Mouse (Mus musculus) heart, postnatal 10 days (tissue): ENCODE measurements around the gene Dhx58. TPM values are rescaled to one million over a fixed set of nuclear protein-coding genes. Genes with fewer than 3 reads are reported as not detected.

ENCODE experiments used
- DNase-seq, 2 experiments: peaks; one replicate each; pipeline ENCODE4 v3.0.0; 2021
- intact Hi-C: fragments of 180-260 bp; cut with DNase I; formaldehyde crosslinking; loops from one replicate; pipeline ENCODE4 v1.15.1; 2025
- total RNA-seq, 2 experiments: library from RNA; stranded (reverse); gene quantifications; 2 replicates each; pipeline ENCODE4 v1.2.3; 2021

Dhx58 gene
- total RNA-seq, 2 experiments from 2014 or later, result 0.42 to 0.50 TPM

DNA sequence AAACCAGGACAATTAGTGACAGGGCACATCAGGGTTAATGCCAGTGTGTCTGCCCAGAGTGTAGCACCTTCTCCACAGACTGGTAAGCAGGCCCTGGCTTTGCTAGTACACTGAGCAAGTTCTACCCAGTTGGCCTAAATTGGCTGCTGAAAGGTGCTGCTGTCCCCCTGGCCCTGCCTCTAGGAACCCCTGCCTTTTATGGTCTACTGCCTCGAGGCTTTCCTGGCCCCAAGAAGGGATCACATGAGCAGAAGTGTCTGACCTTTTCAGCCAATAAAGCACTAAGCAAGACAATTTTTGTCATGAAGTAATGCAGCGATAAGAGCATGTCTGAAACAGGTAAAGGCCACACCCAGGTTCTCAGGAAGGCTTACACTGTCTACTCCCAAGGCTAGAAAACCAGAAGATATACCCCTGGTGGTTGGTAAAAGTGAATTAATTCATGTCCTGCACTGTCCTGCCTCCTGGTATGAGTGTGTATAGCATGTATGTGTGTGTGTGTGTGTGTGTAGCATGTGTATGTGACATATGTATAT, 18.5 kb upstream of the Dhx58 start:
- intact Hi-C loops, result no loop called here
- peak in 1 of 2 experiments; percentile 38 for DNase-seq

DNA sequence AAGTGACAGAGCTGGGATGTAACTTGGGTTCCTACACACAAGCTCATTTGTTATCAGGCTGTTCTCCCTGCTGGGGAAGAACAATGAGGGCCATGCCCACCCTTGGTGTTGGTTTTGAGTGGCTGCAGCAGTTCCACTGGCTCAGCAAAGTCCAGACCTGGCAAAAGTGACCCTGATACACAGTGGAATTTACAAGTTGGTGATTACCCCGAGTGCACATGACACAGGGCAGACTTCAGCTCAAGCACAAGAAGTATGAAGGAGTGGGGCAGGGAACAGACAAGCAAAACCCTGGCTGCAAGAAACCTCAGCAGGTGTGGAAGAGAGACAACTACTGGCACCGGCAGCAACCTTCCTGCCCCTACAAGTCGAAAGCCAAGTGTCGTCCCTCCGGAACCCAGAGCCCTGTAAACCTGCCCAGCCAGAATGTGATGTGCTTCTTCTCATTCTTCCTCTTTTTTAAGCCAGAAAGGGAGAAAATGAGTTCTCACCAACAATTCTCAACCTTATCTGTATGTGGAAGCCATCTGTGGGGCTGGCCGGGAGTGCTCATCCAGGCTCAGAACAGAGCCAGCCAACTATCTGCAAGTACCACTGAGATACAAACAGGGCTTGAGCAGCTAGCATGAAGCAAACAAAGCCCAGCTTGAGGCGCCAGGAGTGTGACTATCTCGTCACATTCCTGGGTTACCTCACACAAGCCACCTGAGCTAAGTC, 17.9 kb upstream of the Dhx58 start:
- intact Hi-C loops, result no loop called here

DNA sequence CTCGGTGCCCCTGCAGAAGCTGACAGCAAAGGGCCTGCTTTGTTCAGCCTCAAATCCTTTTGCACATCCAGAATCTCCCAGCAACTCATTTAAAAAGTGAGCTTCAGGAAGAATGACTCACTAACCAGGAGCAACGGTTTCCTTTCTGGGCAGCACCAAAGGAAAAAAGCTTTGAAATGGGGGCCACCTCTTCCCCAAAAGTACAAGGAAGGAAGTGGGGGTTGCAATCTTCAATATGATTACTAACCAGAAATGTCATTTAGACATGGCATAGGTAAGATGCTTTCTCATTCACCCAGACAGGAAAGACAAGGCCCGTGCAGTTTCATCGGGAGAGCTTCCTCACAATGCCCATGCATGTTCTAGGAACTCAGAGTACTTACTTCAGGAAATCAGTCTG, 17.2 kb upstream of the Dhx58 start:
- no peak for DNase-seq
- intact Hi-C loops, result no loop called here

More for the DNA sequence above, 17.9 kb upstream of the Dhx58 start:
- peak; percentile 42 to 53 for DNase-seq

DNA sequence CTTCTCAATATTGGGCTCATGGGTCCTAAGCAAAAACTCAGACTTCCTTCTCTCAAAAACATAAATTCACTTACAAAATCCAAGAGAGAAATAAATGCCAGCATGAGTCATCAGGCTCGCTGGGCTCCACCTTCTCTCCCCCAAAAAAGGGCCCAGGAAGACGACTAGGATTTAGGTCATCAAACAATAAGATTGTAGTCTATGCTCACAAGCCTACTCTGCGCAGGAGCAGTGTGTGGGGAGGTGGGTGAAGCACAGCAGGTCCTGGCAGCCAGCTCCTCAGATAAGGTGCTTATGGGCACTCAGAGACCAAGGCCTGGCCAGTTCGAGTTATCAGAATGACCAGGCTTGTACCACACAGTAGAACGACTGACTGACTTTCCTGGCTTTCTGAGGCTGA, 16.3 kb upstream of the Dhx58 start:
- intact Hi-C loops, result no loop called here
- peak; percentile 53 to 63 for DNase-seq

DNA sequence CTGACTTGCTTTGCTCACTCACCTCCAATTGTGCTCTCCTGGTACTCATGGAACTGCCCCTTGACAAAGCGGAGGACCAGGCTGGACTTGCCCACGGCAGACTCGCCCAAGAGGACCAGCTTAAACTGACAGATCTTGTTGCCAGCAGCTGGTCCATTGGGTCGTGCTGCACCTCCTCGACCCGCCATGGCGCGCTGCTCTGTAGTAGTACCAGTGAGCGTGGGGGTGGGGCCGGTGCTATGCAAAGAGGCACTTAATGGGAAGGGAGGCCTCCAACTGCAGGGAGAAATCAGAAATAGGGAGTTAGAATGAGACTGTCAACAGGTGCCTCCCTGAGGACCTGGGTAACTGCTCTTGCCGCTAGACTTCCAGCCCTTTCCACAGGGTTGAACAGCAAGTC, 15.8 kb upstream of the Dhx58 start:
- no peak for DNase-seq
- intact Hi-C loops, result loop anchor here (10.0 kb wide), 1 partner anchor 345 kb away; no protein-coding TSS in a partner anchor

DNA sequence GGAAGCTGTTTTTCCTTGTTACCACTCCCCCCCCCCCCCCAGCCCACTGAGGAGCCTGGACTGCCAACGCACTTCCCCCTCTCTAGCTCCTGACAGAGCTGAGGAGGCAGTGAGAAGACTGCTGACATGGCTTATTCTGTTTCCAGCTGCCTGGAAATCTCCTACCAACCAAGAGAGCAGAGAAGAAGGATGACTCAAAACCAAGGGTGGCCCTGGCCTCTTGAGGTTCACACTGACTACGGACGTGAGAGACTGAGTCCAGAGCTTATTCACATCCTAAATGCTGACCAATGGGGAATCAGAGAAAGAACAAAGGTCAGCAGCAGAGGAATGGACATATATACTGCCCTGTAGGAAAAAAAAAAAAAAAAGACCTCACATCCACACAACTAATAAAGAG, 15.2 kb upstream of the Dhx58 start:
- DNase-seq, result no peak
- intact Hi-C loops, result loop anchor here (10.0 kb wide), 1 partner anchor 345 kb away; no protein-coding TSS in a partner anchor

DNA sequence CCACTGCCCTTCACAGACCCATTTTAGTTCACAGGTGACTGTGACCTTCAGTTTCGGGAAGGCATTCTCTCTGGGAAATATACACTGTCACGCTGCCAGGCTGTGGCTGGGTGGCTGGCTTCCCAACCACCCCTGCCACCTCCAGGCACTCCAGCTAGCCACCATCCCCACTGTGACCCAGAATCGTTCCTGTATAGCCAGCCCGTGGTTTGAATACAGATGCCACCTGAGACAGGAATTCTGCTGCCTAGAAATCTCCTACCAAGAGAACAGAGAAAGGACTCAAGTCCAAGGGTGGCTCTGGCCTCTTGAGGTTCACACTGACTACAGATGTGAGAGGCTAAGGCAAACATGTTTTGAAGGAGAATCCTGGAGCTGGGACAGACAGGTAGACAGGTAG, 14.8 kb upstream of the Dhx58 start:
- DNase-seq, result peak; percentile 44 to 58
- intact Hi-C loops, result loop anchor here (10.0 kb wide), 1 partner anchor 346 kb away; no protein-coding TSS in a partner anchor

DNA sequence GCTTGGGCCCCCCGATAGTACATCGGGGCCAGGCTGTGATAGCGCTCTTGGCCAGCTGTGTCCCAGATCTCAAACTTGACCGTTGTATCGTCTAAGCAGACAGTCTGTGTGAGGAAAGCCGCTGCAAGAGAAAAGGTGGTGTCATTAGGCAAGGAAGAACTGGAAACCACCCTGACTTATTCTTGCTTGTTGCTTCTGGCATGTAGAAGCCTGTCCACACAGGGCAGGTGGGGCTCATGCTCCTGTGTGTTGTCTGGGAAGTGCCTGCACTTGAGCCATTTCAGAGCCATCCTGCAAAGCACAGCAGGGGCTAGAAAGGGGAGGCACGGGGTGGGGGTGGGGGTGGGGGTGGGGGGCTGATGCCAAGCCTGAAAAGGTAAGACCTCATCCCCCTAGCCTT, 14.4 kb upstream of the Dhx58 start:
- intact Hi-C loops, result loop anchor here (10.0 kb wide), 1 partner anchor 346 kb away; no protein-coding TSS in a partner anchor

DNA sequence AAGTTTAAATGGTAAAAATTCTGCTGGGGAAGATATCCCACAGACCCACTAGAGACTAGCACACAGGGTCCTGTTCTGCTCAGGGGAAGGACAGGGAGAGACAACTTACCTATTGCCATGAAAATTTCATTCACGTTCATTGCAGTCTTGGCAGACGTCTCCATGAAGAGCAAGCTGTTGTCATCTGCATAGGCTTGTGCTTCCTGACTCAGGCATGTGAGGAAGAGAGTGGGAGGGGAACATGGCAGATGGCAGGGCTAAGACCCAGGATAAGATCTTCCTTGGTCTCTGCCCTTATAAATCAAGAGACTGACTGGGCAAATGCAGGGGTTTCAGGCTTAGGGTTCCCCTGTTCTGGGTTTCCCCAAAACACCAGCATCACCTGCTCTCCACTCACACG, 12.6 kb upstream of the Dhx58 start:
- intact Hi-C loops, result loop anchor here (10.0 kb wide), 1 partner anchor 348 kb away; no protein-coding TSS in a partner anchor
- no peak for DNase-seq

More for the DNA sequence above, 14.4 kb upstream of the Dhx58 start:
- no peak for DNase-seq

DNA sequence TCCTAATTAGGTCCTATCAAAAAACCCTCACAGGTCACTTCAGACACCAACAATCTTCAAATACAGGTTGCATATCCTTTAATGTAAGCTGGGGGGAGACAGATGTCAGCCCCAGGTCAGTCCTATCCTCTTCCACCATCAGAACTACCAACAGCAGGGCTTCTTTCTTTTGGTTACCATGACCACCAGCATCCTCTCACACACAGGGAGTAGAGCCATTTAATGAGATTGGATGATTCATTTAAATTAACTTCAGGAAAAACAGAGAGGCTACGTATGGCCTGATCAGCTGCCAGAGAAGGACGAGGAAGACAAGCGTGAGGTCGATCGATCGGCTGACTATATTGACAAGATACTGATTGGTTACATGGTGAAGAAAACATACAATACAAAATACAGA, 10.9 kb upstream of the Dhx58 start:
- DNase-seq, result no peak
- intact Hi-C loops, result loop anchor here (1.0 to 10.0 kb wide), 4 partner anchors 22 to 350 kb away; no protein-coding TSS in a partner anchor

DNA sequence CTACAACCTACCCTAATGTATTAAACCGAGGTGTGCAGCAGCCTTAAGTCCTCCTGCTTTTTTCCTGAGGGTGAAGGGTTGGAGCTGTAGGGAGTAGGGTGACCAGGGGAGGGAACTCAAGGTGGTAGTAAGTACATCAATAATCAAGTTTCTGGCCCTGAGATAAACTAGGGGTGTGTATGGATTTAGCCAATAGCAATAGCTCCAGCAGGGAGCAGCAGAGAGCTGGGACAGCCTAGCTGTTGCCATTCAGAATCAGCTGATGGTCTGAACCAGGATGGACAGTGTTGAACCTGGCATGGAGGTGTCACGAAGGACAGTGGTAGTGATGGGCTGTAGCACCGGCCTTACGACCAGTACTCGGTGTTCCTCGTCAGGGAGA, 10.5 kb upstream of the Dhx58 start:
- intact Hi-C loops, result loop anchor here (1.0 to 10.0 kb wide), 4 partner anchors 22 to 350 kb away; no protein-coding TSS in a partner anchor
- peak; percentile 89 to 91 for DNase-seq

DNA sequence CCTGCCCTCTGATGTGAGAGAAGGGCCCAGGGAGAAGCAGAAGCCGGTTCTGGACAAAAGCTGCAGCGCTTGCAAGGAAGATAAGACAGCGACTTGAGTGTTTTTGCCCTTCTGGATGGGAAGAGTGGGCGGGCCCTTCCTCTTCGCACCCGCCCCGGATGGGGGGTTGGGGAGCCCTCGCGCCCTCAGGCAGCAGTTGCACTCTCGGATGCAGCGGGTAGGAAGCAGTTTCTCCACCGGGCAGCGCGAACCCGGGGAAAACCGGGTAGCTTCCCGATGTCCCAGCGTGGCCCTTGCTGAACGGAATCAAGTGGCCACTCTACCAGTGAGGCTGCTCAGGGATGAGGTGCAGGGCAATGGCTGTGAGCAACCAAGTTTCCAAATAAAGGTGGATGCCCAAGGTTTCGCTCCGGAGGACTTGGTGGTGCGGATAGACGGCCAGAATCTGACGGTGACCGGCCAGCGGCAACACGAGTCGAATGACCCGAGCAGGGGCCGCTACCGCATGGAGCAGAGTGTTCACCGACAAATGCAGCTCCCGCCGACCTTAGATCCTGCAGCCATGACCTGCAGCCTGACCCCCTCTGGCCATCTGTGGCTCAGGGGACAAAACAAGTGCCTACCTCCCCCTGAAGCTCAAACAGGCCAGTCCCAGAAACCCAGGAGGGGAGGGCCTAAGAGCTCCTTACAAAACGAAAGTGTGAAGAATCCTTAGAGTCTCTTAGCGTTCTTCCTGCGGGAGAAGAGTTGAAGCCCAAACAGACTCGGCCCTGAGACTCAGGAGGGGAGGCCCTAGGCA, 9.9 kb upstream of the Dhx58 start, which contains the start of gene Hspb9:
Hspb9 (plus strand) TSS at position 116 of the 799 bp plus-strand sequence.
- intact Hi-C loops, result loop anchor here (1.0 to 10.0 kb wide), 4 partner anchors 23 to 351 kb away; no protein-coding TSS in a partner anchor
- DNase-seq, result peak; percentile 78 to 79

DNA sequence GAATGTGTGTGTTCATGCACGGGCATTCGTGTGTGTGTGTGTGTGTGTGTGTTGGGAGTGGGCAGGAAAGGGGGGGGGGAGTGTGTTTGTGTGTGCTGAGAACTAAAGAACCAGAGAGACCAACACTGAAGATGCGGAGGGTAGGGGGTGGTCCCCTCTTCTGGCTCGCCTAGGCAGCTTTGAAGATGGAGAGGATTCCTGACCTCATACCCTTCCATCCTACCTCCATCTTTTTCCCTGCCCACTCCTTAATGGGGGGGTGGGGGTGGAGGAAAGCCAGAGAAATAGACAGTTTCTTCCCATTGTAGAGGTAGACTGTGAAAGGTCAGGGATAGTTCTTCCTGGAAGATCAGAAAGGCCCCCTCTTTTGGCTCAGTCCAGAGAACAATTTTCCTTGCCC, 9.1 kb upstream of the Dhx58 start:
- DNase-seq, result no peak
- intact Hi-C loops, result loop anchor here (5.0 to 10.0 kb wide), 2 partner anchors 244 to 352 kb away; no protein-coding TSS in a partner anchor

DNA sequence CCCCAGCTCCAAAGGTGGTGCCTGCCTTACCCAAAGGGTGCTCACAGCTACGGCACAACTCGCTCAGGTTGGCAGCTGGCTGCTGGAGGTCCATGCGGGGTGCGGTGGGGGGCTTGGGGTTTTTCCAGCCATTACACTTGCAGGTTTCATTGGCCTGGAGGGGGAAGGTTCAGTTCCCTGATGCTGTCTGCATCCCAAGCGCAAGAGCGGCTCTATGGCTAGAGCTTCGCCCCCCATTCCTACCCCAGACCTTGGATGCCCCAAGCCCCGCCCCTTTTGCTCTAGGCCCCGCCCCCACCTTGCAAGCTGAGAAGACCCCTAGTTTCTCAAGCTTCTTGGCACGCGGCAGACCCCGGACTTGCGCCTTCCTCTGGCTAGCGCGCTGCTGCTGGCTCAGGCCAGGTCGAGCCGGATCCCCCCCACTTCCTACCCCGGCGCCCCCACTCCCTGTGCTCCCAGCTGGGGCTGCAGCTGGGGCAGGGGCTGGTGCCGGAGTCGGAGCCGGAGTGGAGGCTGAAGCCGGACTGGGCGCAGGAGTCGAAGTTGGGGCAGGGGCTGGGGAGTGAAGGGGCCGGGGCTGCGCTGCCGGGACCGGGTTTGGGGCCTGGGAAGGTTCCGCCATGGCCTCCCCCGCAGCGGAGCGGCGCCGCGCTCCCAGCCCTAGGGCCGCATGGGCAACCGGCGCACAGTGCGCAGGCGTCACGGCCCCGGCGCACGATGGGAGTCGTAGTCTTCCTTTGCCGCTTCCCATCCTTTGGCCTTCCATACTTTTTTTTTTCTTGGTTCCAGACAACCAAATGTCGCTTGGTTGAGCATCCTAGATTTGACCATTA, 7.9 kb upstream of the Dhx58 start, which contains the start of gene Kat2a:
Kat2a (minus strand) TSS at position 683 of the 833 bp plus-strand sequence.
- intact Hi-C loops, result loop anchor here (5.0 to 10.0 kb wide), 2 partner anchors 245 to 353 kb away; no protein-coding TSS in a partner anchor
- peak; percentile 89 to 90 for DNase-seq

DNA sequence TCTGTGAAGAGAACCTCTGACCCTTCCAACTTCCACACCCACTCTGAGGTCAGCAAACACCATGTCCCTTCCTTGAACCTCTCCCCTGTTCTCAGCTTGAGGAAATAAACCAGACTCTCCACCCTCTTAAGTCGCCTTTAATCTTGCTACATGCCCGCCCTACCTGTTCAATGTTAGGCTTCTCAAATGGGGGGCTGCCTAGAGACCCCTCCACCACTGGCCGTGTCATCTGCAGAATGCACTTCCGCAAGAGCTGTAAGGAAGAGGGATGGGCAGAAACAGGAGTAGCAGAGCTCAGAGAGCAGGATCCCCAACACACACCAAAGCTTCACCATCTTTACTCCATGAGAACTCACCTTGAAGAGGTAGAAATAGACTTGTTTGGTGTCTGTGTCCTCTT, 6.9 kb upstream of the Dhx58 start:
- intact Hi-C loops, result loop anchor here (5.0 to 10.0 kb wide), 2 partner anchors 246 to 354 kb away; no protein-coding TSS in a partner anchor
- no peak for DNase-seq

DNA sequence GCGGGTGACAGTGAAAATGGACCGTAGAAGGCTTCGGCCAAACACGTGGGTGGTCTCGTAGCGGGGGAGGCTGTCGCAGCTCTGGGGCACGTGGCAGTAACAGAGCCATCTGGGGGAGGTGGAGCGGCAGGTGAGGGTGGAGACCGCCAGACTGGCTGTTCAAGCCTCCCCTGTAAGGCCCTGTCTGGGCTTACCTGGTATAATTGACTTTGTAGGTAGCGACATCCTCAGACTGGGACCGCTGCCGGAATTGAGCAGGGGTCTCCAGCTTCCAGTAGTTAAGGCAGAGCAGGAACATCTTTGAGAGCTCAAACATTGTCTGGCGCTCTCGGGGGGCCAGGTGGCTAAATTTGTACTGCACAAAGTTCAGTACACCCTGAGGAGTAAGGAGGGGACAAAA, 6.5 kb upstream of the Dhx58 start:
- DNase-seq, result no peak
- intact Hi-C loops, result loop anchor here (5.0 to 10.0 kb wide), 2 partner anchors 247 to 354 kb away; no protein-coding TSS in a partner anchor

DNA sequence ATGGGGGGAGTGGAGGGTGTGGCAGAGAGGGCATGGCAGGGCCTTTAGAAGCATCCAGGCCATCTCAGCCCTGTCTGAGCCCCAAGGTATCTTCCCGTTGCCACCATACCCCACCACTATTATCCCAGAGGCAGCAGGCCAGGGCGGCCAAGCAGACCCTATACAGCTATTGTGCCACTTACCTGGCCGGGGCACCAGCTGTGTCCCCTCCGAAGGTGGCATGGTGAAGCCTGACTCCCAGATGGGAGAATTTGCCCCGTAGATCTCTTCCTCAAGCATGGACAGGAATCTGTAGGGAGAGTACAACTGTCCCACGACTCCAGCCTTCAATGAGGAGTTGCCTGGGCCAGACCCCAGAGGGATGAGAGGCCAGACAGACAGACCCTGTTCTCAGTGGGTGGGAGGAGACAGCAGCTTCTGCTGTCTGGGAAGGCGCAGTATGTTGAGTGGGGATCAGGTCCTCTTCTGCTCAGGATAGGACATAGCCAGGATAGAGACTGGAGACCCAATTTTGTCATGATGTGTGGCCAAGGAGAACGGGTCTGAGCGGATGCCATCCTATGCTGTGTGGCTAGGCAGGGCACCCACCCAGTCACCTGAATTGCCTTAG, 5.2 kb upstream of the Dhx58 start:
- intact Hi-C loops, result no loop called here

DNA sequence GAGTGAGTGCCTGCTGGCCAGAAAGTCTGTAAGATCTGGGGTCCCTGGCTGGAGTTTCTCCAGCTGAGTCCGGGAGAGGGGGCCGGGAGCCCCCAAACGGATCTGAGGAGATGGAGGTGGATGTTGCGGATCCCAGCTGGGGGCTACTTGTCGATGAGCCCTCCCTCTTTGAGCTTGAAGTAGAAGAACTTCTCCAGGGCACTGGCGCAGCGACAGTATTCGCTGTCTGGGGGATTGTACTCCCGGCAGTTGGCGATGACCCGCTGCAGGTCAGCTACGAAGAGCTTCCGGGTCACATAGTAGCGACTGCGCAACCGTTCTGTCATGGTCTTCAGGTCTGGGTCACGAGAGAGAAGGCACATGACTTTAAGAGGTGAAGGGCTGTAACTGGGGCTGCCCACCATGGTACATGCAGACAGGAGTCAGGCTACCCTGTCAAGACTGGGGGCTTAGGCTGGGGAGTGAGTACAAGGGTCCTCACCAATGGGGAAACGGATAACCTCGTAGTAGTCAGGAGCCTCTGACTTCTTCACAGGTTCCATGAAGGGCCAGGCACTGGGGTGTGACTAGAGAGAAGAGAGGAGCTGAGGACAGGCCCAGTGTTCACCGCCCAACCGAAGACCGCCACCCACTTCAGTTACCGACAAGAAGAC, 1.1 kb upstream of the Dhx58 start:
- intact Hi-C loops, result no loop called here
- no peak for DNase-seq

More for the DNA sequence above, 5.2 kb upstream of the Dhx58 start:
- no peak for DNase-seq

DNA sequence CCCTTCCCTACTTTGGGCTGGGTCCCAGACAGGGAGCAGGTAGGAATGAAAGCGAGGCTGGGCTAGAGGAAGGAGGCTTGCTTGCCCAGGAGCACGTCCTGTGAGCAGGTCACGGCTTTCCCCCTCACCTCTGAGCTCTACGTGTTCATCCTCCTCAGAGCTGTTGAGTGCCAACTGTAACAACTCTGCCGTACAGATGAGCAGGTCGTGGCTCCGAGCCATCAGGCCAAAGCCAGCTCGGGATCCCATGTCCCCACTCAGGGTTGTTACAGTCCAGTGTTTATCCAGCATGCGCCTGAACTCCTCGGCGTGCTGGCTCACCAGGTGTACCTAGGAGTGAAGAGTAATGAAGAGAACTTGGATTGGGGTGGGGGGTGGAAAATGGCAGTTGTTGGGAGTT, 705 bp downstream of the Dhx58 start:
- DNase-seq, result no peak
- intact Hi-C loops, result no loop called here
